Mouse (Mus musculus): Measurements from ENCODE around the gene Specc1l. TPM values are rescaled to one million over a fixed set of nuclear protein-coding genes. Genes with fewer than 3 reads are reported as not detected.

Specc1l gene
- polyA plus RNA-seq, 1 experiment from 2014 or later, result 13.0 TPM

- H3K4me1 ChIP-seq (replicated peaks; ENCODE audit: control insufficient read depth, insufficient read depth, low read length), result peaks cover 25% of the 10 kb centered on the region; the same call in 1 of the 2 replicates
- peak; percentile 26 for ATAC-seq
- 0 out of 2 replicates have a peak, but pooled peaks cover 3% of the 10 kb centered on the region for H3K36me3 ChIP-seq (ENCODE audit: control insufficient read depth, insufficient read depth)
- H3K9ac ChIP-seq (ENCODE audit: low read depth, low read length), result 0 out of 2 replicates have a peak overlapping the region, but pooled peaks have one; percentile 13
- peak overlapping the region; percentile 17 for H3K4me2 ChIP-seq (replicated peaks; ENCODE audit: low read depth)
- no peak for TF ChIP-seq CTCF (IDR thresholded peaks at IDR 0.05; ENCODE audit: low read depth)
- 46% methylated on average over 4 of the region's 4 CpGs for WGBS
- no peaks in the 10 kb centered on the region for H3K9me3 ChIP-seq (ENCODE audit: control insufficient read depth)
- H3K27me3 ChIP-seq (replicated peaks; ENCODE audit: control insufficient read depth, insufficient read depth, low read length), result no peaks in the 10 kb centered on the region
- no peak overlapping the region for H3K4me3 ChIP-seq (ENCODE audit: low read depth, low read length)
- peak overlapping the region; percentile 80 for H3K27ac ChIP-seq (ENCODE audit: low read depth, low read length)
These were observed 10.2 kb downstream of the Specc1l start for GRCm38 (mm10) chr10:75221936-75222610.

- ATAC-seq, result peak; percentile 84
- no peaks in the 10 kb centered on the region for H3K9me3 ChIP-seq (ENCODE audit: control insufficient read depth)
- H3K27ac ChIP-seq (ENCODE audit: low read depth, low read length), result peak overlapping the region; percentile 80; the same call in 1 of the 2 replicates
- TF ChIP-seq CTCF (IDR thresholded peaks at IDR 0.05; ENCODE audit: low read depth), result no peak
- no peaks in the 10 kb centered on the region for H3K27me3 ChIP-seq (replicated peaks; ENCODE audit: control insufficient read depth, insufficient read depth, low read length)
- H3K4me2 ChIP-seq (replicated peaks; ENCODE audit: low read depth), result no peak overlapping the region; the same call in 1 of the 2 replicates
- H3K4me3 ChIP-seq (ENCODE audit: low read depth, low read length), result no peak overlapping the region
- H3K4me1 ChIP-seq (replicated peaks; ENCODE audit: control insufficient read depth, insufficient read depth, low read length), result peaks cover 25% of the 10 kb centered on the region; the same call in 1 of the 2 replicates
- H3K36me3 ChIP-seq (ENCODE audit: control insufficient read depth, insufficient read depth), result 0 out of 2 replicates have a peak, but pooled peaks cover 3% of the 10 kb centered on the region
- 44% methylated on average over 5 of the region's 5 CpGs for WGBS
- H3K9ac ChIP-seq (ENCODE audit: low read depth, low read length), result 0 out of 2 replicates have a peak overlapping the region, but pooled peaks have one; percentile 13
These were observed 10.7 kb downstream of the Specc1l start for GRCm38 (mm10) chr10:75222611-75222998.

DNA sequence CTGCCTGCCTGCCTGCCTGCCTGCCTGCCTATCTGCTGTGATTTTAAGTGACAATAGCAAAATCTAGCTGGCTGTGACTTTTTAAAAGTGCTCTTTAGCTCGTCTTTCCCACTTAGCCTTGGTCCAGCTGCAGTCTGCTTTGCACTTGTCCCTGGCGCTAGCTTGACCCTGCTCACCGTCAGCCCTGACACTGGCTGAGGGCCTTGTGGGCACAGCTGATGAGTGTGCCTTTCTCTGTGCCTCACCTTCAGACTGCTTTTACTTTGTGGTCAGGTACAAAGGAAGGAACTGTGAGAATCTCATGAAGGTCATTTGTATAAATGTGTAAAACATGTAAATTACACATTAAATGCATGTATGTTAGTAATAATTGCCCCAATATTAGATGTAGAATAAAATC is 12.3 kb downstream of the Specc1l start:
- Histone ChIP-seq H3K4me1 (replicated peaks; ENCODE audit: control insufficient read depth, insufficient read depth, low read length) (peaks cover 25% of the 10 kb centered on the region; the same call in 1 of the 2 replicates), H3K9me3 (ENCODE audit: control insufficient read depth) (no peaks in the 10 kb centered on the region), H3K27me3 (replicated peaks; ENCODE audit: control insufficient read depth, insufficient read depth, low read length) (no peaks in the 10 kb centered on the region), H3K9ac (ENCODE audit: low read depth, low read length) (no peak overlapping the region), H3K27ac (ENCODE audit: low read depth, low read length) (no peak overlapping the region; the same call in 1 of the 2 replicates), H3K4me2 (replicated peaks; ENCODE audit: low read depth) (no peak overlapping the region), H3K4me3 (ENCODE audit: low read depth, low read length) (no peak overlapping the region), H3K36me3 (ENCODE audit: control insufficient read depth, insufficient read depth) (0 out of 2 replicates have a peak, but pooled peaks cover 3% of the 10 kb centered on the region)
- no peak for ATAC-seq
- WGBS, result 70% methylated on average over 3 of the region's 3 CpGs
- no peak for TF ChIP-seq CTCF (IDR thresholded peaks at IDR 0.05; ENCODE audit: low read depth)

GRCm38 (mm10) chr10:75224630-75225029 is 12.8 kb downstream of the Specc1l start:
- 43% methylated on average over 2 of the region's 2 CpGs for WGBS
- H3K27me3 ChIP-seq (replicated peaks; ENCODE audit: control insufficient read depth, insufficient read depth, low read length), result no peaks in the 10 kb centered on the region
- H3K4me2 ChIP-seq (replicated peaks; ENCODE audit: low read depth), result no peak overlapping the region
- H3K4me3 ChIP-seq (ENCODE audit: low read depth, low read length), result no peak overlapping the region
- no peaks in the 10 kb centered on the region for H3K9me3 ChIP-seq (ENCODE audit: control insufficient read depth)
- ATAC-seq, result no peak
- no peak overlapping the region for H3K9ac ChIP-seq (ENCODE audit: low read depth, low read length)
- 0 out of 2 replicates have a peak, but pooled peaks cover 7% of the 10 kb centered on the region for H3K36me3 ChIP-seq (ENCODE audit: control insufficient read depth, insufficient read depth)
- TF ChIP-seq CTCF (IDR thresholded peaks at IDR 0.05; ENCODE audit: low read depth), result no peak
- H3K27ac ChIP-seq (ENCODE audit: low read depth, low read length), result no peak overlapping the region
- peaks cover 25% of the 10 kb centered on the region; the same call in 1 of the 2 replicates for H3K4me1 ChIP-seq (replicated peaks; ENCODE audit: control insufficient read depth, insufficient read depth, low read length)

DNA sequence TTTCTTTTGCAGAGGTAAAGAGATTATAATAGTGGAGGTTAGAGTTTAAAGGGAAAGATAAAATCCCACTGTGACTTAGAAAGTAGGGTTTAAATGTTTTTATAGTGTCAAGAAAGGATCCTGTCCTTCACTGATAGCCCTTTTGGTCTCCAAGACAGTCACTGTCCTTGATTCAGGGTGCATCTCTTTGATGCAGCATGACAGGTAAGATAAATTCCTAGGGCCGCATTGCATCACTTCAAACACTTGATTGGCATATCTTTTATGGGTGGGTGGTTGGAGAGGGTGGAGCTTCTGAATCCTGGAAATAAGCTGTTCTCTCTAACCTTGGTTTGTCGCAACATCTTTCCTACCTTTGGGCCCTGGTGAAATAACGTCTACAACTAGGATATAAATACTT is 15.5 kb downstream of the Specc1l start:
- Histone ChIP-seq H3K9ac (ENCODE audit: low read depth, low read length) (no peak overlapping the region), H3K27me3 (replicated peaks; ENCODE audit: control insufficient read depth, insufficient read depth, low read length) (no peaks in the 10 kb centered on the region), H3K4me1 (replicated peaks; ENCODE audit: control insufficient read depth, insufficient read depth, low read length) (peaks cover 5% of the 10 kb centered on the region; the same call in 1 of the 2 replicates), H3K4me2 (replicated peaks; ENCODE audit: low read depth) (no peak overlapping the region), H3K36me3 (ENCODE audit: control insufficient read depth, insufficient read depth) (peaks cover 23% of the 10 kb centered on the region; the same call in 1 of the 2 replicates), H3K9me3 (ENCODE audit: control insufficient read depth) (no peaks in the 10 kb centered on the region), H3K4me3 (ENCODE audit: low read depth, low read length) (no peak overlapping the region), H3K27ac (ENCODE audit: low read depth, low read length) (no peak overlapping the region)
- no peak for ATAC-seq
- no peak for TF ChIP-seq CTCF (IDR thresholded peaks at IDR 0.05; ENCODE audit: low read depth)
- 58% methylated on average over 3 of the region's 3 CpGs for WGBS

GRCm38 (mm10) chr10:75230572-75230971 is 18.7 kb downstream of the Specc1l start:
- Histone ChIP-seq H3K27me3 (replicated peaks; ENCODE audit: control insufficient read depth, insufficient read depth, low read length) (no peaks in the 10 kb centered on the region), H3K27ac (ENCODE audit: low read depth, low read length) (no peak overlapping the region), H3K36me3 (ENCODE audit: control insufficient read depth, insufficient read depth) (peaks cover 26% of the 10 kb centered on the region), H3K9me3 (ENCODE audit: control insufficient read depth) (no peaks in the 10 kb centered on the region), H3K4me2 (replicated peaks; ENCODE audit: low read depth) (no peak overlapping the region), H3K4me1 (replicated peaks; ENCODE audit: control insufficient read depth, insufficient read depth, low read length) (no peaks in the 10 kb centered on the region), H3K9ac (ENCODE audit: low read depth, low read length) (no peak overlapping the region), H3K4me3 (ENCODE audit: low read depth, low read length) (no peak overlapping the region)
- no peak for TF ChIP-seq CTCF (IDR thresholded peaks at IDR 0.05; ENCODE audit: low read depth)
- ATAC-seq, result no peak
- WGBS, result 76% methylated on average over 4 of the region's 4 CpGs
